Mouse (Mus musculus) stomach, adult 2 months (tissue): ENCODE results near the gene Eefsec. TPM values are rescaled to one million over a fixed set of nuclear protein-coding genes. Genes with fewer than 3 reads are reported as not detected.

Experiments used
- polyA plus RNA-seq: library from polyadenylated mRNA; depleted of rRNA; stranded (reverse); fragments of >200 nt; gene quantifications from 2 replicates; pipeline ENCODE4 v1.2.3, GENCODE M21; 2012; rRNA removed

Gene Eefsec
- 9.1 and 9.4 TPM in 2 replicates for polyA plus RNA-seq

GRCm38 (mm10) chr6:88446063-88447002 is at the start of gene Eefsec:
TSS of gene Eefsec (minus strand) at chr6:88446539.

GRCm38 (mm10) chr6:88465181-88465920 is 19.0 kb upstream of the Eefsec start, which contains the start of gene Ruvbl1:
TSS of gene Ruvbl1 (plus strand) at chr6:88465409.

GRCm38 (mm10) chr6:88221968-88222367 is 224.4 kb downstream of the Eefsec start, which contains the start of gene Dnajb8:
TSS of gene Dnajb8 (plus strand) at chr6:88222268.

Other genes with a start within 250 kb of the Eefsec start
- gene Dnajb8, start 224.3 kb downstream of the Eefsec start, polyA plus RNA-seq: not detected in 2 replicates
- 7.0 and 7.6 TPM in 2 replicates for gene Ruvbl1, start 18.9 kb upstream of the Eefsec start, polyA plus RNA-seq
- gene Sec61a1, start 72.4 kb upstream of the Eefsec start, polyA plus RNA-seq: 157 and 171 TPM in 2 replicates
- 0.29 TPM in 1 of 2 replicates, not detected in the other for gene Kbtbd12, start 191.4 kb upstream of the Eefsec start, polyA plus RNA-seq